Mouse (Mus musculus) myocyte (in vitro differentiated cells): Measurements from ENCODE around the gene Foxo3. TPM values are rescaled to one million over a fixed set of nuclear protein-coding genes. Genes with fewer than 3 reads are reported as not detected.

Source experiments
- H3K27me3 ChIP-seq: one replicate; pipeline ENCODE4 v1.6.1; 2011; ENCODE audit not compliant: control insufficient read depth, insufficient read depth, insufficient read length
- H3K36me3 ChIP-seq: one replicate; pipeline ENCODE4 v1.6.1; 2011; ENCODE audit not compliant: control insufficient read depth, insufficient read depth
- H3K4me2 ChIP-seq: one replicate; pipeline ENCODE4 v1.6.1; 2011; ENCODE audit warnings: low read depth, control low read depth
- H3K4me3 ChIP-seq: one replicate; pipeline ENCODE4 v1.5.1; 2011; ENCODE audit warnings: mild to moderate bottlenecking, control low read depth, moderate library complexity
- H3K79me2 ChIP-seq: one replicate; pipeline ENCODE4 v1.6.1; 2011; ENCODE audit not compliant: control insufficient read depth, insufficient read depth
- H3ac ChIP-seq: one replicate; pipeline ENCODE4 v1.6.1; 2011; ENCODE audit not compliant: control insufficient read depth, insufficient read length
- CEBPB ChIP-seq: IDR thresholded peaks from 2 replicates; pipeline ENCODE4 v1.6.1; 2011; ENCODE audit warnings: mild to moderate bottlenecking, moderate library complexity; ENCODE audit not compliant: poor library complexity, insufficient read depth, severe bottlenecking
- E2F4 ChIP-seq: IDR thresholded peaks from one replicate; pipeline ENCODE4 v1.6.1; 2011; ENCODE audit warnings: mild to moderate bottlenecking, control low read depth, moderate library complexity; ENCODE audit not compliant: insufficient read depth
- MAX ChIP-seq: IDR thresholded peaks from one replicate; pipeline ENCODE4 v1.6.1; 2011; ENCODE audit warnings: low read depth, mild to moderate bottlenecking, control low read depth
- MYOD1 ChIP-seq, 3 experiments: IDR thresholded peaks; one replicate each; pipeline ENCODE4 v1.6.1; 2011; ENCODE audit warnings: control low read depth in 2 of 3, low read depth in 2 of 3, mild to moderate bottlenecking in 2 of 3, moderate library complexity in 1 of 3; ENCODE audit not compliant: insufficient read length in 2 of 3, control insufficient read depth in 1 of 3
- MYOG ChIP-seq, 3 experiments: IDR thresholded peaks; one replicate each; pipeline ENCODE4 v1.6.1; 2011; ENCODE audit warnings: control low read depth in 2 of 3, low read depth in 2 of 3, mild to moderate bottlenecking in 2 of 3; ENCODE audit not compliant: insufficient read length in 2 of 3, control insufficient read depth in 1 of 3, insufficient read depth in 1 of 3
- POLR2A ChIP-seq: IDR thresholded peaks from one replicate; pipeline ENCODE4 v1.6.1; 2011; ENCODE audit warnings: low read depth, mild to moderate bottlenecking, control low read depth, moderate library complexity; ENCODE audit not compliant: insufficient read length
- POLR2AphosphoS2 ChIP-seq: IDR thresholded peaks from one replicate; pipeline ENCODE4 v1.6.1; 2011; ENCODE audit warnings: low read depth, control low read depth; ENCODE audit not compliant: insufficient read length
- REST ChIP-seq: IDR thresholded peaks from one replicate; pipeline ENCODE4 v1.6.1; 2011; ENCODE audit warnings: mild to moderate bottlenecking, control low read depth, moderate library complexity; ENCODE audit not compliant: insufficient read depth, insufficient read length
- SRF ChIP-seq: IDR thresholded peaks from one replicate; pipeline ENCODE4 v1.6.1; 2011; ENCODE audit warnings: low read depth; ENCODE audit not compliant: control insufficient read depth, insufficient read length
- TCF12 ChIP-seq: IDR thresholded peaks from one replicate; pipeline ENCODE4 v1.6.1; 2011; ENCODE audit warnings: mild to moderate bottlenecking, control low read depth; ENCODE audit not compliant: poor library complexity, insufficient read depth, severe bottlenecking
- TCF3 ChIP-seq: IDR thresholded peaks from one replicate; pipeline ENCODE4 v1.6.1; 2011; ENCODE audit warnings: low read depth, control low read depth; ENCODE audit not compliant: insufficient read length
- USF1 ChIP-seq: IDR thresholded peaks from one replicate; pipeline ENCODE4 v1.6.1; 2011; ENCODE audit warnings: low read depth, mild to moderate bottlenecking, control low read depth, moderate library complexity
- polyA plus RNA-seq: library from polyadenylated mRNA; unstranded; fragments of >200 nt; fragmentation: generic; extraction: Trizol; gene quantifications from one replicate; pipeline ENCODE4 v1.2.1, GENCODE M21; 2012; ENCODE audit warnings: missing spikeins

Foxo3 gene
- polyA plus RNA-seq, 1 experiment = 11.2 TPM

GRCm38 (mm10) chr10:42177771-42178674, 98.5 kb downstream of the Foxo3 start:
- Histone ChIP-seq H3K4me2 (no peak overlapping the region), H3K79me2 (no peaks in the 10 kb centered on the region), H3K27me3 (no peaks in the 10 kb centered on the region), H3K4me3 (no peak overlapping the region), H3K36me3 (no peaks in the 10 kb centered on the region), H3ac (no peak overlapping the region)
- TF ChIP-seq MYOD1 (IDR thresholded peaks at IDR 0.05; ENCODE audit: control insufficient read depth in 1 of 3, insufficient read length in 2 of 3, low read depth in 2 of 3) (peak in 1 of 3 experiments; percentile 48), E2F4 (no peak), MYOG (IDR thresholded peaks at IDR 0.05; ENCODE audit: control insufficient read depth in 1 of 3, insufficient read depth in 1 of 3, insufficient read length in 2 of 3, low read depth in 2 of 3) (peak in 1 of 3 experiments; percentile 35)

- Histone ChIP-seq H3K4me2 (no peak overlapping the region), H3K79me2 (no peaks in the 10 kb centered on the region), H3K4me3 (no peak overlapping the region), H3K27me3 (no peaks in the 10 kb centered on the region), H3K36me3 (no peaks in the 10 kb centered on the region), H3ac (no peak overlapping the region)
- no peak for TF ChIP-seq MYOG (IDR thresholded peaks at IDR 0.05; ENCODE audit: control insufficient read depth in 1 of 3, insufficient read depth in 1 of 3, insufficient read length in 2 of 3, low read depth in 2 of 3)
- TF ChIP-seq MYOD1 (IDR thresholded peaks at IDR 0.05; ENCODE audit: control insufficient read depth in 1 of 3, insufficient read length in 2 of 3, low read depth in 2 of 3) = peak in 2 of 3 experiments; percentile 17 to 70
- TF ChIP-seq CEBPB = no peak
- no peak for TF ChIP-seq MAX
- no peak for TF ChIP-seq POLR2A
- TF ChIP-seq REST = no peak
- no peak for TF ChIP-seq USF1
These were observed 102.3 kb downstream of the Foxo3 start for GRCm38 (mm10) chr10:42174283-42174682.

DNA sequence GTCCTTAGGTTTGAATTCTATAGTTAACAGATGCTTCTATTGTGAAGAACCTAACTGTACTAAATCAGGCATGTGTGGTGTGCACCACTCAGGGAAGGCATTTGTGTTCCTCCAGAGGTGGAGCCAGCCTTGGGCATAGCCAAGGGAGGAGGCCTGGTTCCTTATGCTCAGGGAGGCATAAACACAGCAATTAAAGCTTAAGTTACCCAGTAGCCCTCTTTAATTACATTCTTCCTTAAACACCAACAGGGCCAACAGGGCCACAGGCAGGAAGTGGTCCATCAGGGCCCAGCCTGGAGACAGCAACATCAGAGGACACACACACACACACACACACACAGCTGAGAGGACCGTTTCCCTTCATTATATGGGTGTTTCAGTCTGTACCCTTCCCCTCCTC, 102.7 kb downstream of the Foxo3 start:
- H3ac ChIP-seq = no peak overlapping the region
- TF ChIP-seq MAX = no peak
- TF ChIP-seq E2F4 = no peak
- no peak for TF ChIP-seq MYOG (IDR thresholded peaks at IDR 0.05; ENCODE audit: control insufficient read depth in 1 of 3, insufficient read depth in 1 of 3, insufficient read length in 2 of 3, low read depth in 2 of 3)
- TF ChIP-seq USF1 = no peak
- no peaks in the 10 kb centered on the region for H3K79me2 ChIP-seq
- no peak overlapping the region for H3K4me3 ChIP-seq
- H3K27me3 ChIP-seq = no peaks in the 10 kb centered on the region
- no peaks in the 10 kb centered on the region for H3K36me3 ChIP-seq
- H3K4me2 ChIP-seq = no peak overlapping the region

DNA sequence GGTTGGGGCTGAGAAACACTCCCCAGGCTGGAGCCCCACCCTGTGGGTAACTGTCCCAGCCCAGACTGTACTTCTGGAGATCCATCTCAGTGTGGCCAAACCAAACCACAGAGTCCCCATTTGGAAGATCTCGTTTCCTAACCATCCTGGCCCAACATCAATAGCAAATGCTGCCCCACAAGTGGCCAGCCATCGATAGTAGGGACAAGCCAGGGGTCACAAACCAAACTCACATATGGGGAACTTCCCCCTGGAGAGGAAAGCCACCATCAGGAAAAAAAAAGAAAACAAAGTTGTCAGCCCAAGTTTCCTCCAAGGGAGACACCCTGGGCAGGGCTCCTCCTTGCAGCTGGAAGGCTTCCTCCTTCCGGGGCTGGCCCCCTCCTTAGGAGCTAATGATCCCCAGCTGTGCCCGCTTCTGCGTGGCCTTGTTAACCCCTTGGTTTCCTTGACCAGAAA, 105.6 kb downstream of the Foxo3 start:
- H3K4me3 ChIP-seq = no peak overlapping the region
- H3K4me2 ChIP-seq = peak overlapping the region; percentile 42
- no peaks in the 10 kb centered on the region for H3K79me2 ChIP-seq
- H3ac ChIP-seq = no peak overlapping the region
- TF ChIP-seq SRF = no peak
- TF ChIP-seq MYOD1 (IDR thresholded peaks at IDR 0.05; ENCODE audit: control insufficient read depth in 1 of 3, insufficient read length in 2 of 3, low read depth in 2 of 3) = no peak
- no peak for TF ChIP-seq MYOG (IDR thresholded peaks at IDR 0.05; ENCODE audit: control insufficient read depth in 1 of 3, insufficient read depth in 1 of 3, insufficient read length in 2 of 3, low read depth in 2 of 3)
- no peak for TF ChIP-seq MAX
- TF ChIP-seq USF1 = no peak
- no peak for TF ChIP-seq POLR2AphosphoS2
- TF ChIP-seq REST = no peak
- TF ChIP-seq E2F4 = no peak
- no peak for TF ChIP-seq CEBPB
- TF ChIP-seq POLR2A = no peak
- TF ChIP-seq TCF12 = no peak
- no peak for TF ChIP-seq TCF3
- H3K27me3 ChIP-seq = no peaks in the 10 kb centered on the region
- no peaks in the 10 kb centered on the region for H3K36me3 ChIP-seq

DNA sequence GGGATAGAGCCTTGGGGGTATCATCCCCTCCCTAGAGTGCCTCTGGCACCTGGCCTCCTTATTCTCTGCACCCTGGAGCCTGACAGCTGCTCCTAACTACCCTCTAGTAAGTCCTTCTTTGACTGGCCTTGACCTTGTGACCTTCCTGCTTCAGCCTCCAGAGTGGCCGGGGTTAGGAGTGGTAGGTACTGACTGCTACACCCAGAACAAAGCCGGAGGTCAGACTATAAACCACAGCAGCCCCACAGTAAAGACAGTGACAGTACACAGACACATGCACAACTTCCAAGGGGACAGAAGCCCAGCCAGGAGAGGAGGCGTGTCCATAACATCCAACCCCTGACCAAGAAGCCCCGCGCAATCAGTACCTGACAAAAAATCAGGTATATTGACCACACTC, 106.4 kb downstream of the Foxo3 start:
- TF ChIP-seq E2F4 (no peak), MYOD1 (IDR thresholded peaks at IDR 0.05; ENCODE audit: control insufficient read depth in 1 of 3, insufficient read length in 2 of 3, low read depth in 2 of 3) (peak in 1 of 3 experiments; percentile 11), TCF3 (no peak), POLR2AphosphoS2 (no peak)
- no peak overlapping the region for H3K4me2 ChIP-seq
- H3K27me3 ChIP-seq = no peaks in the 10 kb centered on the region
- no peak overlapping the region for H3K4me3 ChIP-seq
- H3ac ChIP-seq = no peak overlapping the region
- no peaks in the 10 kb centered on the region for H3K36me3 ChIP-seq
- H3K79me2 ChIP-seq = no peaks in the 10 kb centered on the region
